Mouse (Mus musculus) spleen, adult 2 months (tissue): Measurements from ENCODE around the gene Myoz1.

Source experiments
- CTCF ChIP-seq: fragments of 200-500 bp; IDR thresholded peaks from 2 replicates; pipeline ENCODE4 v1.5.1; 2011; ENCODE audit warnings: mild to moderate bottlenecking, inconsistent platforms; ENCODE audit not compliant: insufficient read depth, insufficient read length, insufficient replicate concordance; ENCODE audit errors: extremely low read depth
- POLR2A ChIP-seq: fragments of 200-500 bp; IDR thresholded peaks from 2 replicates; pipeline ENCODE4 v1.6.1; 2011; ENCODE audit warnings: low read depth, low read length, inconsistent platforms

GRCm38 (mm10) chr14:20651000-20651399, 5.3 kb downstream of the Myoz1 start:
- TF ChIP-seq CTCF: no peak
- no peak for TF ChIP-seq POLR2A
